Mouse (Mus musculus) right cerebral cortex, adult 2 months (tissue): Measurements from ENCODE around the gene Gm20777.
"Not testable (repeated sequence)": the region's sequence is repeated elsewhere in the genome, so short reads cannot be mapped to it uniquely, and the experiment has no call there.

Experiments
- DNase-seq, 2 experiments: peaks; one replicate each; pipeline ENCODE4 v3.0.0; 2021 to 2022; ENCODE audit warnings: low spot score in 2 of 2

Gm20777 gene

GRCm38 (mm10) chrY:10752350-10752749, at the start of gene Gm20777:
Gm20777 (minus strand) TSS chrY:10752450.
- DNase-seq, result not testable (repeated sequence)

GRCm38 (mm10) chrY:10709551-10709950, 42.7 kb downstream of the Gm20777 start:
- not testable (repeated sequence) for DNase-seq

- DNase-seq, result not testable (repeated sequence)
These were observed 43.5 kb downstream of the Gm20777 start for GRCm38 (mm10) chrY:10708761-10709160.

GRCm38 (mm10) chrY:10708226-10708625, 44.0 kb downstream of the Gm20777 start:
- not testable (repeated sequence) for DNase-seq

GRCm38 (mm10) chrY:10706686-10707085, 45.6 kb downstream of the Gm20777 start:
- not testable (repeated sequence) for DNase-seq
